Mouse (Mus musculus): ENCODE measurements at regions not wholly inside any gene's neighbourhood (a gene's known extent, or its start where the extent isn't known, plus 50 kb on each side); places are given as distances from the start of the nearest gene placed in this dataset.

DNA sequence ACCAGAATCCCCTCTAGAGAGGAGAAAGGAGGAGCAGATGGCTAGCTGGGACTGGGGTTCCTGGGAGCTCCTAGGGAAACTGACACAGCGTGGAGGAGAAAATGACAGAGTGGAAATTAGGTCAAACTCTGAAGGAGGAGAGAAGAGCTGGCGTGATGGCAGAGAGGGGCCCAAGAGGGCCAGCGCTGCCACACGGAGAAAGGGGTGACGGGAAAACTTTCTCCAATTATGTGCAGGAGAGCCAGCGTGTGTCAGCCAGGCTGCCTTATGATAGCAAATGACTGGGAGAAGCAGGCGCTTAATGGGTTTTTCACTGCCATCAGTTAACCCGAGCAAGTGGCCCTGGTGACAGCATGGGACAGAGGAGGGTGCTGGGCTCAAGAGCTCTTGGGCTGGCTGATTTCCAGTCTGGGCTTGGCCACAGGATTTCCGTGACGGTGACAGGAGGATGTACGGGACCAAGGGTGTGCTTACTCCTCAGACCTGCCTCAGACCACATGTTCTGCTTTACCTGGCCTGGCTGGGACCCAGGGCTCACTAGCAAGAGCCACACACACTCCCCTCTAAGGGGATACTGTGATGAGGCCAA, 102.9 kb downstream of the Plxna1 start:
- no peak for DNase-seq

- no peak for DNase-seq
Measured at GRCm38 (mm10) chr6:89262958-89263357, 99.5 kb downstream of the Plxna1 start.

- DNase-seq = no peak
Measured at GRCm38 (mm10) chr6:89265296-89265695, 97.1 kb downstream of the Plxna1 start.

Data from thymus, postnatal 25 days (tissue).